Mouse (Mus musculus) thymus, adult 2 months (tissue): ENCODE data around the gene Dcaf11. TPM values are rescaled to one million over a fixed set of nuclear protein-coding genes. Genes with fewer than 3 reads are reported as not detected.
A peak's percentile ranks its signal among the peaks of the same experiment; 100 is the strongest.

Experiments used
- DNase-seq: peaks from one replicate; pipeline ENCODE4 v3.0.0; 2021
- H3K27ac ChIP-seq: fragments of 200-500 bp; 2 replicates; pipeline ENCODE4 v1.5.1; 2012; ENCODE audit warnings: low read length, control low read depth; ENCODE audit not compliant: control insufficient read depth, insufficient read depth
- H3K27me3 ChIP-seq: fragments of 200-500 bp; 2 replicates; pipeline ENCODE4 v1.6.1; 2012; ENCODE audit warnings: mild to moderate bottlenecking, low read length, moderate library complexity, mixed read lengths; ENCODE audit not compliant: control insufficient read depth, insufficient read depth
- H3K36me3 ChIP-seq: fragments of 200-500 bp; 2 replicates; pipeline ENCODE4 v1.6.1; 2012; ENCODE audit warnings: mild to moderate bottlenecking, low read length, moderate library complexity; ENCODE audit not compliant: control insufficient read depth, insufficient read depth
- H3K4me1 ChIP-seq: fragments of 200-500 bp; replicated peaks from 2 replicates; pipeline ENCODE4 v1.6.1; 2012; ENCODE audit warnings: low read length; ENCODE audit not compliant: control insufficient read depth, insufficient read depth
- H3K4me3 ChIP-seq: fragments of 200-500 bp; 2 replicates; pipeline ENCODE4 v1.5.1; 2012; ENCODE audit warnings: mild to moderate bottlenecking, low read length, control low read depth, moderate library complexity; ENCODE audit not compliant: control insufficient read depth, insufficient read depth
- CTCF ChIP-seq: fragments of 200-500 bp; IDR thresholded peaks from 2 replicates; pipeline ENCODE4 v1.5.1; 2012; ENCODE audit warnings: mild to moderate bottlenecking, control low read depth, low read length, moderate library complexity, borderline replicate concordance; ENCODE audit not compliant: control insufficient read depth, poor library complexity, insufficient read depth; ENCODE audit errors: extremely low read depth
- POLR2A ChIP-seq: fragments of 200-500 bp; IDR thresholded peaks from 2 replicates; pipeline ENCODE4 v1.6.1; 2012; ENCODE audit warnings: mild to moderate bottlenecking, low read length, control low read depth, moderate library complexity; ENCODE audit not compliant: control insufficient read depth, poor library complexity, insufficient read depth; ENCODE audit errors: extremely low read depth
- WGBS: fragments of 180-500 bp; shearing (Covaris S2); methylation state at CpG from one replicate; pipeline ENCODE4 v1.1.7; 2018; 5-methylcytosine and 5-hydroxymethylcytosine counted together
- polyA plus RNA-seq: library from polyadenylated mRNA; depleted of rRNA; stranded (reverse); fragments of >200 nt; gene quantifications from 2 replicates; pipeline ENCODE4 v1.2.3, GENCODE M21; 2012

Gene Dcaf11
- polyA plus RNA-seq, 1 experiment = 77.7 TPM

DNA sequence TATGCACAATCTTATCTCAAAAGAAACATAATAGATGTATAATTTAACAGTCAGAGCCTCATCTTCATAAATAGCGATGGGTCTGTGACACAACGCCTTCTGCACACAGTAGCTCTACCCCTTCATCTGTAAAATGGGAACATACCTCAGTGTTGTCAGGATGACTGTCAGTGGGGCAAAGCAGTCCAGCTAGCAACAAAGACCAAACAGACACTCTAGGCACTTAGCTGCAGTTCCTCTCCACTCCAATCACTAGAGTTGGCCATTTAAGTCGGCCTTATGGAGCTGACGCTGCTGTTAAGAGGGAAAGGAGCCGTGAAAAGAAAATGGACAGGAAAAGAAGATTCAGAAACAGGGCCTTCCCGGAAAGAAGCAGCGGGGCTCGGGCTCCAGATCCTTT, 8.0 kb upstream of the Dcaf11 start:
- whole genome bisulfite sequencing = 92% methylated on average over 8 of the region's 8 CpGs
- TF ChIP-seq POLR2A (no peak), CTCF (no peak)
- Histone ChIP-seq H3K27ac (no peak overlapping the region), H3K27me3 (no peaks in the 10 kb centered on the region), H3K36me3 (no peaks in the 10 kb centered on the region), H3K4me1 (peaks cover 3% of the 10 kb centered on the region; the same call in 1 of the 2 replicates), H3K4me3 (no peak overlapping the region)
- DNase-seq = no peak

DNA sequence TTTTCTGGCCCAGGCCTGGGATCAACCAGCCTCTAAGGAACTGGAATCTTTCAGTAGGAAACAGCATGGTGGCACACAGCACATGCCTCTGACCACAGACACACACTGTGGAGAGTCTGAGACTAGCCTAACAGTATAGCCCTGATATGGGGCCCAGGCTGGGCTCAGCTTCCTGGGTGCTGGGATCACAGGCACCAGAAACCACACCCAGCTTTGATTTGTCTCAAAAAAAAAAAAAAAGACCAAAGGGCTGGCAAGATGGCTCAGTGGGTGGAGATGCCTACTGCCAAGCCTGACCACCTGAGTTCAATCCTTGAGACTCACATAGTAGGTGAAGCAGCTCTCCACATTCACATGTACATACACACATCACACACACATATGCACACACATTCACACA, 5.2 kb upstream of the Dcaf11 start:
- TF ChIP-seq POLR2A = no peak
- TF ChIP-seq CTCF = no peak
- Histone ChIP-seq H3K36me3 (no peaks in the 10 kb centered on the region), H3K4me3 (no peak overlapping the region), H3K27ac (no peak overlapping the region), H3K27me3 (no peaks in the 10 kb centered on the region), H3K4me1 (peaks cover 3% of the 10 kb centered on the region; the same call in 1 of the 2 replicates)
- no peak for DNase-seq

DNA sequence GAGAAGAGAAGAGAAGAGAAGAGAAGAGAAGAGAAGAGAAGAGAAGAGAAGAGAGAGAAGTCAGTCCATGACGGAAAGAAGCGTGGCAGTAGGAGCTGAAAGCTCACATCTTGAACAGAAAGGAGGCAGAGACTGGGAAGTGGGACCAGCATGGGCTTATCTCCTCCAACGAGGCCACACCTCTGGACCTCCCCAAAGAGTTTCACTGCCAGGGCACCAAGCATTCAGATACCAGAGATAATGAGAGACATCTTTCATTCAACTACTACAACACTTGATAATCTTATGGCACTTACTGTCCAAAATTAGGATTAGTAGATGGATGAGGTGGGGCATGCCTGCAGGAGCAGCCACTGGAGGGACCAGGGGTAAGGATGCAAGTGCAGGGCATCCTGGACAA, 4.0 kb upstream of the Dcaf11 start:
- Histone ChIP-seq H3K27me3 (no peaks in the 10 kb centered on the region), H3K4me3 (no peak overlapping the region), H3K36me3 (no peaks in the 10 kb centered on the region), H3K27ac (no peak overlapping the region), H3K4me1 (peaks cover 3% of the 10 kb centered on the region; the same call in 1 of the 2 replicates)
- TF ChIP-seq CTCF (no peak), POLR2A (no peak)
- WGBS = 94% methylated on average over 3 of the region's 3 CpGs
- no peak for DNase-seq

DNA sequence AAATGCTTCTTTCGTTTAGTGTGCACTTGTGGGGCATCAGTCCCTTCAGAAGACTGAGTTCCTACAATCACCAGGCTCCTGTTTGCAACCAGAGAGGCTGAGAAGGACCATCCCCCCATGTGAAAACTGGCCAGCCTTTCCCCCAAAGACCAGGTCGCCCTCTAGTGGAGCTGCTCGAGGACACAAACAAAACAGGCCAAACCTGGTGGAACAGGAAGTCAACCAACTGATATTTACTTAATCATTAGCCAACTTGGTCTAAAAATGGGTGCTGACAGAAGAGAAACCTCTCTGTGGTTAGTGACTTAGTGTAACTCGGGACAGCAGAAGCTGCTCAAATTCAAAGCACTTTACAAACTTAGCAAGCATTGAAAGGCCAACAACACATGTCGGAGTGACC, 2.8 kb upstream of the Dcaf11 start:
- DNase-seq = peak; percentile 68
- Histone ChIP-seq H3K27me3 (no peaks in the 10 kb centered on the region), H3K4me3 (no peak overlapping the region), H3K36me3 (no peaks in the 10 kb centered on the region), H3K4me1 (peaks cover 10% of the 10 kb centered on the region), H3K27ac (no peak overlapping the region)
- TF ChIP-seq CTCF (no peak), POLR2A (no peak)
- 21% methylated on average over 5 of the region's 5 CpGs for WGBS

DNA sequence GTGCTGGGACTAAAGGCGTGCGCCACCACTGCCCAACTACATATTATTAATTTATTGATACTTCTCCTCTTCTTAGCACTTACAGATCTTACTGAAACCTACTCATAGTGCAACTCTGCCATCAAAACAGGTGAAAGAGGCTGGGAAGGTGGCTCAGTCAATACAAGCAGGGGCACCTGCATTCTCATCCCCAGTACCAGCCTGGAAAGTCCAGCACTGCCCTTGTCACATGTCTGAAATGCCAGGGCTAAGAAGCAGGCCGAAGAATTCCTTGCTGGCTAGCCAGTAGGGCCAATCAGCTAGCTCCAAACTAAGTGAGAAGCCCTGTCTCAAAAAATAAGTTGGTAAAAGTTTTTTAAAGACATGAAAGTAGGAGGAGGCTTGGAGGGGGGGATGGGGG, 2.2 kb upstream of the Dcaf11 start:
- Histone ChIP-seq H3K27me3 (no peaks in the 10 kb centered on the region), H3K27ac (no peak overlapping the region), H3K36me3 (no peaks in the 10 kb centered on the region), H3K4me1 (peaks cover 10% of the 10 kb centered on the region), H3K4me3 (no peak overlapping the region)
- TF ChIP-seq POLR2A (no peak), CTCF (no peak)
- WGBS = 95% methylated on average over 3 of the region's 3 CpGs
- DNase-seq = no peak

DNA sequence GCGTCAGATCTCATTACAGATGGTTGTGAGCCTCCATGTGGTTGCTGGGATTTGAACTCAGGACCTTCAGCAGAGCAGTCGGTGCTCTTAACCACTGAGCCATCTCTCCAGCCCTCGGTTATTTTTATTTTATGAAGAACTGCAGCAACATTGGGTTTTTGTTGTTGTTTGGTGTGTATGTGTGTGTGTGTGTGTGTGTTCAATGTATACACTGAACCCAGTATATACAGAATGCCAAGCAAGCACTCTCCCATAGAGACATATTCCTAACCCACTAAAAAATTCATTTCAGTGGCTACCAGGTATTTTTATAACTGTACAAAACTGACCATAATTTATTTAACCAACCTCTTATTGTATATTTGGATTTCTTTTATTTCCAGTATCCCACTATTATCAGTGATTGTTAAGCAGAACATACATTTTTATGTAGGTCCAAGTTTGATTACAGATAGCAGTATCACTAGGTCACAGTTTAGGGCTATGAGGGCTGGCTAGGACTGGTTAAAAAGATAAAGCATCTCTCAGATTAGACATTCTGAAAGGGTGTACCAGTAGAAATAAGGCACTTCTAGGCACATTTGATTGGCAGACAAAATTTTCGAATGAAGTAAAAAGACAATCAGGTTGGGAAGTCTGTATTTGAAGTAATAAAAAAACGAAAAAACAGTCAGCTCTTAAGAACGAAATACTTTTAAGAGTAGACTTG, 912 bp upstream of the Dcaf11 start:
- Histone ChIP-seq H3K36me3 (no peaks in the 10 kb centered on the region), H3K27ac (no peak overlapping the region), H3K27me3 (no peaks in the 10 kb centered on the region), H3K4me1 (peaks cover 10% of the 10 kb centered on the region), H3K4me3 (no peak overlapping the region)
- no peak for DNase-seq
- no peak for TF ChIP-seq CTCF
- no peak for TF ChIP-seq POLR2A
- 53% methylated on average over 6 of the region's 6 CpGs for WGBS
